Mouse (Mus musculus) sigmoid colon, adult 10 weeks (tissue): ENCODE measurements around the gene Tagln2. TPM values are rescaled to one million over a fixed set of nuclear protein-coding genes. Genes with fewer than 3 reads are reported as not detected.

Experiments used
- polyA plus RNA-seq: library from polyadenylated mRNA; stranded (reverse); fragments of 350-450 nt; fragmentation: Illumina TruSeq; extraction: RNeasy Lipid Tissue Mini Kit (QIAGEN cat#74804); gene quantifications from one replicate; pipeline ENCODE4 v1.2.3, GENCODE M21; 2014; ENCODE audit warnings: low read depth, low replicate concordance

Gene Tagln2
- polyA plus RNA-seq, result 81.6 TPM

GRCm38 (mm10) chr1:172499765-172500441 is at the start of gene Tagln2:
Gene Tagln2, plus strand, starts transcription at chr1:172500047.

DNA sequence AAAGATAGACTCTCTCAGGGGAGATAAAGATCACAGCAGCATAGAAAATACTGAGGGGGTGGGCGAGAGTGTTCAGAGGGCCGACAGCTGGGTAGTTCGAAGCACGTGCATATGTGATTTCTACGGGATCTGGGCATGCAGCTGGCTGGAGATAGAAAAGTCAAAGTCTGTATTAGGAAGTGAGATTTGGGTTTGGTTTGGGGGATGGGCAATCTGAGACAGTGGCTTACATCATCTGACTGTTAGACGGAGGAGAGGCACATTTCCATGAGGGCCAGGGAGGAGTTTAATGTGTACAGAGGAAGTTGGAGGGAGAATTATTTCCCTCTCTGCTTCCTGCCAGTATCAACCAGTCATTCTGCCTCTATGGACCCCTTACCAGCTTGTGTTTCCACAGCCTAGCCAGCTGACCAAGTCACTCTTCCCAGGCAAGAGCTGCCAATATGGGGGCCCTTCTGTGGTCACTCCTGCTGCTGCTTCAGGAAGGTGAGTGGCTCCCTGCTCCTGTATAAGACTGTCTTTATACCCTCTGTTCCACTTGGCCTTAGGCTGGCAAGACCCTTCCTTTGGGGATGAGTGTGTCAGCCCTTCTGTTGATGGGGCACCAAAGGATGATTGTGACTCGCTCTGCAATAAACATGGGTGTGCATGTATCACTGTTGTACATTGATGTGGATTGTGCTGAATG is 24.6 kb upstream of the Tagln2 start, which contains the start of gene Slamf9:
Gene Slamf9, plus strand, starts transcription at position 305 of the 688 bp plus-strand sequence.

GRCm38 (mm10) chr1:172481540-172482280 is 18.1 kb upstream of the Tagln2 start, which contains the start of gene Igsf9:
Gene Igsf9, plus strand, starts transcription at chr1:172481788.

DNA sequence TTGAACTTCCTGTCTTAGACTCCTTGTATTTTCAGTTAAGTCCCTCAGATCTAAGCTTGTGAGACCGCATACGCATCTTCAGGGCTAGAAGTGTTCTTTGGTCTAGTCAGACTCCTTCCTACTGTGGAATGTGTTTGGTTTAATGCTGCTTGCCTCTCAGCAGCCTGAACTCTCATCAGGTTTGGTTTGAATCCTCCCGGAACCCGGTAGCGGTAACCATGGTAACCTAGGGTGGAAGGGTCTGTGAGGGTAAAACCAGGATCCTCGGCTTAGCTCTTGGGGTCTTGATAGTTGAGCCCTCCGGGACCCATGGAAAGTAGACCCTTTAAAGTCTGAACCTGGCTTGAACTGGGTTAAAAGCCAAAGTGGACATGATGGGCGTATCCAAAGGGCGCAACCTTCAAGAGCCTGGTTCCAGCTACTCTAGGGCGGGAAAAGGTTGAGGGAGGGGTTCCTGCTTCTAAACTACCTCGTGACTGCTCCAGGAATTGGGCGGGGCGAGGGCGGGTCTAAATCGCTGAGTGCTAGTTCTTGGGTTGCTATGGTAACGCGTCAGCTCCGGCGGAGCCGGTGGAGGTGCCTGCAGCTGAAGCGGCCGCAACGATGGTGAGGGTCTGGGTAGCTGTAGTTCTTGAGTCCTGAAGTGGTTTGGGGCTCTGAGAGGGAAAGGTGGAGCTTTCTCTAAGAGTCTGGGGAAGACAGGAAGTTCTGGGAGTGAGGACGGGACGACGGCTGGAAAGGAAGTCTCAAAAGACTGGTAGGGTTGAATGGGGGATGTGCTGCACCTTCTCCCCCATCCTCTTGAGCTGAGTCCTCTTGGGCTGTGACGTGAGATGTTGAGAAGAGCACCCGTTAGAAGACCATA is 21.0 kb downstream of the Tagln2 start, which contains the start of gene Cfap45:
Gene Cfap45, plus strand, starts transcription at position 226 of the 865 bp plus-strand sequence.

DNA sequence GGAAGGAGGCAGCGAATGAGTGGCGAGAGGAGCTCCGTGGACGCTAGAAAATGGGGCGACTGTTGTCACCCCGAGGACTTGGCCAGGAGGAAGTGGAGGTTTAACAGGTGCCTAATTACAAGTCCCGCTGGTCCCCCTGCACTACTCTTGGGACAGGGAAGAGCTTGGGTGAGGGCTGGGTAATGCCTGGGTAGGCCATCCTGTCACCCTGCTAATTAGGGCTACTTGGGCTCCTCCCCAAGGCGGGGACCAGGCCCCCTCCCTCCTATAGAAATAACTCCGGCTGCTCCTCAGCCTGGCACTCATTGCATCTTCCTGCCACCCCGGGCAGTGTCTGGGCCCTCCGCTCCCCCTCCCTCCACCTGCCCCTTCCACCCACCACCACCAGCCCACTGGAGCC is 55.8 kb downstream of the Tagln2 start, which contains the start of gene Vsig8:
Gene Vsig8, plus strand, starts transcription at position 301 of the 400 bp plus-strand sequence.

Other genes with a start within 250 kb of the Tagln2 start
- gene Atp1a4, start 241.6 kb upstream of the Tagln2 start, polyA plus RNA-seq, result not detected
- 1.1 TPM for gene Igsf8, start 238.4 kb upstream of the Tagln2 start, polyA plus RNA-seq
- gene Atp1a2, start 202.0 kb upstream of the Tagln2 start, polyA plus RNA-seq, result 4.4 TPM
- gene Kcnj9, start 170.7 kb upstream of the Tagln2 start, polyA plus RNA-seq, result not detected
- gene Kcnj10, start 158.8 kb upstream of the Tagln2 start, polyA plus RNA-seq, result 2.6 TPM
- 33.9 TPM for gene Pigm, start 123.5 kb upstream of the Tagln2 start, polyA plus RNA-seq
- 1.1 TPM for gene Slamf9, start 24.7 kb upstream of the Tagln2 start, polyA plus RNA-seq
- gene Igsf9, start 18.3 kb upstream of the Tagln2 start, polyA plus RNA-seq, result 5.1 TPM
- 3.1 TPM for gene Cfap45, start 20.8 kb downstream of the Tagln2 start, polyA plus RNA-seq
- not detected for gene Vsig8, start 55.9 kb downstream of the Tagln2 start, polyA plus RNA-seq
- gene Slamf8, start 90.5 kb downstream of the Tagln2 start, polyA plus RNA-seq, result 0.63 TPM
- gene Fcrl6, start 102.5 kb downstream of the Tagln2 start, polyA plus RNA-seq, result not detected
- gene Dusp23, start 132.9 kb downstream of the Tagln2 start, polyA plus RNA-seq, result 3.2 TPM
- gene Crp, start 198.0 kb downstream of the Tagln2 start, polyA plus RNA-seq, result not detected